Mouse (Mus musculus) E14TG2a.4 (cell line): ENCODE measurements at regions not wholly inside any gene's neighbourhood (a gene's known extent, or its start where the extent isn't known, plus 50 kb on each side); places are given as distances from the start of the nearest gene placed in this dataset.

ENCODE experiments used
- H3K27me3 ChIP-seq: 2 replicates; pipeline ENCODE4 v1.6.1; 2014; ENCODE audit warnings: low read length, control low read depth; ENCODE audit not compliant: insufficient read depth
- H3K36me3 ChIP-seq: 2 replicates; pipeline ENCODE4 v1.6.1; 2014; ENCODE audit warnings: low read length, control low read depth; ENCODE audit not compliant: insufficient read depth
- H3K4me1 ChIP-seq: replicated peaks from 2 replicates; pipeline ENCODE4 v1.6.1; 2014; ENCODE audit warnings: low read depth, low read length, control low read depth
- H3K4me3 ChIP-seq: replicated peaks from 2 replicates; pipeline ENCODE4 v1.5.1; 2014; ENCODE audit warnings: mild to moderate bottlenecking, low read length
- H3K9me3 ChIP-seq: 2 replicates; pipeline ENCODE4 v1.6.1; 2014; ENCODE audit warnings: low read length, control low read depth
- CTCF ChIP-seq: conservative IDR thresholded peaks from 2 replicates; pipeline ENCODE4 v1.5.1; 2014; ENCODE audit warnings: low read length
- NANOG ChIP-seq: IDR thresholded peaks from 2 replicates; pipeline ENCODE4 v1.6.1; 2014; ENCODE audit warnings: borderline replicate concordance, low read length, mixed read lengths
- POU5F1 ChIP-seq: IDR thresholded peaks from 2 replicates; pipeline ENCODE4 v1.6.1; 2014; ENCODE audit warnings: low read length, borderline replicate concordance

- H3K4me3 ChIP-seq, result no peak overlapping the region
- H3K9me3 ChIP-seq, result no peaks in the 10 kb centered on the region
- no peaks in the 10 kb centered on the region for H3K36me3 ChIP-seq
- H3K27me3 ChIP-seq, result no peaks in the 10 kb centered on the region
- TF ChIP-seq POU5F1, result no peak
- TF ChIP-seq NANOG, result no peak
- TF ChIP-seq CTCF, result no peak
- no peaks in the 10 kb centered on the region for H3K4me1 ChIP-seq
Observed at GRCm38 (mm10) chr13:119069581-119069936, 358.8 kb upstream of the Paip1 start.

- H3K36me3 ChIP-seq, result no peaks in the 10 kb centered on the region
- H3K27me3 ChIP-seq, result no peaks in the 10 kb centered on the region
- TF ChIP-seq NANOG (no peak), CTCF (no peak), POU5F1 (no peak)
- H3K4me3 ChIP-seq, result no peak overlapping the region
- H3K9me3 ChIP-seq, result no peaks in the 10 kb centered on the region
- H3K4me1 ChIP-seq, result no peaks in the 10 kb centered on the region
Observed at GRCm38 (mm10) chr13:119079243-119079642, 349.2 kb upstream of the Paip1 start.

GRCm38 (mm10) chr13:119081691-119082090 is 346.7 kb upstream of the Paip1 start:
- no peaks in the 10 kb centered on the region for H3K27me3 ChIP-seq
- no peaks in the 10 kb centered on the region for H3K36me3 ChIP-seq
- H3K4me3 ChIP-seq, result no peak overlapping the region
- no peaks in the 10 kb centered on the region for H3K4me1 ChIP-seq
- no peaks in the 10 kb centered on the region for H3K9me3 ChIP-seq
- TF ChIP-seq NANOG, result no peak

GRCm38 (mm10) chr13:119117906-119118305 is 310.5 kb upstream of the Paip1 start:
- no peak for TF ChIP-seq NANOG
- TF ChIP-seq POU5F1, result no peak
- no peak for TF ChIP-seq CTCF
- Histone ChIP-seq H3K4me3 (no peak overlapping the region), H3K4me1 (no peaks in the 10 kb centered on the region), H3K9me3 (peaks cover 21% of the 10 kb centered on the region), H3K36me3 (no peaks in the 10 kb centered on the region), H3K27me3 (no peaks in the 10 kb centered on the region)

- no peaks in the 10 kb centered on the region for H3K27me3 ChIP-seq
- TF ChIP-seq POU5F1, result no peak
- TF ChIP-seq CTCF, result no peak
- TF ChIP-seq NANOG, result no peak
- no peaks in the 10 kb centered on the region for H3K4me1 ChIP-seq
- H3K36me3 ChIP-seq, result no peaks in the 10 kb centered on the region
- H3K4me3 ChIP-seq, result no peak overlapping the region
- H3K9me3 ChIP-seq, result peaks cover 26% of the 10 kb centered on the region
Observed at GRCm38 (mm10) chr13:119118382-119118781, 310.0 kb upstream of the Paip1 start.

- TF ChIP-seq POU5F1, result no peak
- no peak for TF ChIP-seq NANOG
- TF ChIP-seq CTCF, result no peak
- H3K9me3 ChIP-seq, result peaks cover 29% of the 10 kb centered on the region
- H3K4me3 ChIP-seq, result no peak overlapping the region
- no peaks in the 10 kb centered on the region for H3K27me3 ChIP-seq
- H3K36me3 ChIP-seq, result no peaks in the 10 kb centered on the region
- H3K4me1 ChIP-seq, result no peaks in the 10 kb centered on the region
Observed at GRCm38 (mm10) chr13:119140436-119140835, 288.0 kb upstream of the Paip1 start.

GRCm38 (mm10) chr13:119143351-119143750 is 285.1 kb upstream of the Paip1 start:
- no peak overlapping the region for H3K4me3 ChIP-seq
- H3K4me1 ChIP-seq, result no peaks in the 10 kb centered on the region
- no peak for TF ChIP-seq POU5F1
- no peak for TF ChIP-seq NANOG
- TF ChIP-seq CTCF, result no peak
- peaks cover 10% of the 10 kb centered on the region for H3K9me3 ChIP-seq
- no peaks in the 10 kb centered on the region for H3K36me3 ChIP-seq
- no peaks in the 10 kb centered on the region for H3K27me3 ChIP-seq

GRCm38 (mm10) chr13:119145713-119146112 is 282.7 kb upstream of the Paip1 start:
- Histone ChIP-seq H3K36me3 (no peaks in the 10 kb centered on the region), H3K4me3 (no peak overlapping the region), H3K4me1 (no peaks in the 10 kb centered on the region), H3K9me3 (no peaks in the 10 kb centered on the region), H3K27me3 (no peaks in the 10 kb centered on the region)
- TF ChIP-seq POU5F1 (no peak), NANOG (no peak), CTCF (no peak)

- no peaks in the 10 kb centered on the region for H3K36me3 ChIP-seq
- H3K27me3 ChIP-seq, result no peaks in the 10 kb centered on the region
- no peak for TF ChIP-seq CTCF
- TF ChIP-seq NANOG, result no peak
- no peak for TF ChIP-seq POU5F1
- no peaks in the 10 kb centered on the region for H3K9me3 ChIP-seq
- H3K4me1 ChIP-seq, result no peaks in the 10 kb centered on the region
- H3K4me3 ChIP-seq, result no peak overlapping the region
Observed at GRCm38 (mm10) chr13:119147701-119148100, 280.7 kb upstream of the Paip1 start.
